Mouse (Mus musculus) urinary bladder, adult 18-20 months (tissue): Measurements from ENCODE around the gene Plekhg2.

Experiments
- DNase-seq, 2 experiments: peaks; one replicate each; pipeline ENCODE4 v3.0.0; 2022; ENCODE audit warnings: low spot score in 2 of 2, mixed read lengths in 2 of 2

Plekhg2 gene

GRCm38 (mm10) chr7:28335471-28335870 is 36.9 kb downstream of the Plekhg2 start:
- no peak for DNase-seq

DNA sequence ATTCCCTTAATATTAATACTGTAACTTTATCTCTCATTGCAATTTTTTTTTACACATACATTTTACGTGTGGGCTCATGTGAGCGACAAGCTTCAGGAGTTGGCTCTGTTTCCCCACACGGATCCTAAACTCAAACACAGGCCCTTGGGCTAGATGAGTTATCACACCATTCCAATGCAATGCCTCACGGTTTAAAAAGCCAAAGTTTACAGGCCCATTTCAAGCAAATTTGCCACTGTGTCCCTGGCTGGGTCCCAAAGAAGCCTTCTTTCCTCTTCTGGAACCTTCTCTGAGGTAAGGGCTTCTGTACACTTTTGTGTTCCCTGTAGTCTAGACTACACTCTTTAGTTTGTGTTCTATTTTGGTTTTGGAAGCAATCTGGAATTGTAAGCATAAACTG is 37.9 kb downstream of the Plekhg2 start:
- no peak for DNase-seq

- no peak for DNase-seq
Observed at GRCm38 (mm10) chr7:28328260-28328659, 44.1 kb downstream of the Plekhg2 start.

DNA sequence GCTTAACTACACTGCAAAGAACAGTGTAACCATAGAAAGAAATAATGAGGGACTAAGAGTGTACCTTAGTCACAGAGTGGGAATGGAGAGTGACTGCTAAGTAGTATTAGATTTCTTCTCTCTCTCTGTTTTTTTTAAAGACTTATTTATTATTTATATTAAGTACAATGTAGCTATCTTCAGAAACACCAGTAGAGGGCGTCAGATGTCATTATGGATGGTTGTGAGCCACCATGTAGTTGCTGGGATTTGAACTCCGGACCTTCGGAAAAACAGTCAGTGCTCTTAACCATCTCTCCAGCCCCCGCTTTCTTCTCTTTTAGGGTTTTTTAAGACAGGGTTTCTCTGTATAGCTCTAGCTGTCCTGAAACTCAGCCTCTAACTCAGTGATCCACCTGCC is 45.9 kb downstream of the Plekhg2 start:
- DNase-seq: no peak

DNA sequence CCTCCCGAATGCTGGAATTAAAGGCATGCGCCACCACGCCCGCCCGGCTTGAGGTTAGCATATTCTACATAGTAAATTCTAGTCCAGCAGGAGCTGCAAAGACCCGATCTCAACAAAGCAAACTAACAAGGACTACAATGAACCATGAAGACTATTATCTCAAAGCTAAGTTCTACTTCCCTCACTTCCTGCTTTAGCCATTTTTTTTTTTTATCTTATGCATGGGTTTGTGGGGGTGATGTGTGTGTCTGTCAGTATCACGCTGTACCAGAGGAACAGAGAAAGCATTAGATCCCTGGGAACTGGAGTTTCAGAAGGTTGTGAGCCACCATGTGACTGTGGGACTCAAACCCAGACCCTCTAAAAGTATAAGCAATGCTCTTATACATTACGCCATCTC is 47.1 kb downstream of the Plekhg2 start:
- DNase-seq: no peak

DNA sequence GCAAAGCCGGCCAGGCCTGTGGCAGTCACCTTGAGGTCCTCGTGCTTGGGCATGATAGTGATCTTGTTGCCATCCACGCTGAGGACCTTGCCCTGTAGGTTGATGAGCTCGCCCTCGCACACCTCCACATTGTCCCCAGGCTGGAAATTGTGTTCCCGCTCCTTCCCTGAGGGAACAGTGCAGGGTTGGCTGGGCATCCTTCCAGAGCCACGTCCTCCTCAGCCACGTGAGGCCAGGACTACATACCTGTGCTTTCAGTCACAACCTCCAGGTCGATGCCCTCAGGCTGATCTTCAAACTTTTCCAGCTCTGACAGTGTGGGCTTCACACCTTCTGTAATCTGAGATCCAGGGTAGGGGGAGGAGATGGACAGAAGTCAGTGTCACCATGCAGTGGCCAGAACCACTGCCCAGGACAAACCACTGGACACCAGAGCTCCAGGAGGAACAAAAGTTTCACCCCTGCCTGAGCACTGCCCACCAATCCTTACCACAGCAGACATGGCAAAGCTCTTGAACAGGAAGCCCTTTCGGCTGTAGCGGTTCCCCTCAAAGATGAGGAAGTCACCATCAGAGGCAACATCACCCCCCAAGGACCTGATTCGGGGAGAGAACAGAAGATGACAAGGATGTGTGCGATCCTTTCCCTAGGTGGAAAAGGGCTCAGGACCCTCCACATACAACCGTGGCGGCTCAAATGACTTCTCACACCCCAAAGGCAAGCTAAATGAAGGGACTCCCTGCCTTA is 50.3 kb downstream of the Plekhg2 start:
- no peak for DNase-seq

GRCm38 (mm10) chr7:28318714-28319113 is 53.7 kb downstream of the Plekhg2 start:
- no peak for DNase-seq

DNA sequence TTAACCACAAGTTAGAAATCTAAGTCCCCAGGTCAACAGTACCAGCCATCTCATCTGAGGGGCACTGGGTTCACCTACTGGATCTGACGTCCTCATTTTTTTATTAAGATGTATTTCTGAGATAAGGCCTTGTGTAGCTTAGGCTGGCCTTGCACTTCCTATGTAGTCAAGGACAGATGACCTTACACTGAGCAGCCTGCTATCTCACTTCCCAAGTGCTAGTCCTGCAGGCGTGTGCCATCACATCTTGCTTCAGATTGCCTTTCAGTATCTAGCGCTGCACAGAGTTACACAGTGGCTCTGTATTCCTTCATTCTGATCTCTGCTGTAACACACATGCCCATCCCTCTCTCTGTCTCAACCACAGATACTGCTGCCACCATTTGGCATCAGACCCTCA is 54.4 kb downstream of the Plekhg2 start:
- DNase-seq: no peak

GRCm38 (mm10) chr7:28311926-28312543 is 60.4 kb downstream of the Plekhg2 start, which contains the start of gene Timm50:
Gene Timm50, minus strand, starts transcription at chr7:28312072.
- peak; percentile 96 to 97 for DNase-seq

DNA sequence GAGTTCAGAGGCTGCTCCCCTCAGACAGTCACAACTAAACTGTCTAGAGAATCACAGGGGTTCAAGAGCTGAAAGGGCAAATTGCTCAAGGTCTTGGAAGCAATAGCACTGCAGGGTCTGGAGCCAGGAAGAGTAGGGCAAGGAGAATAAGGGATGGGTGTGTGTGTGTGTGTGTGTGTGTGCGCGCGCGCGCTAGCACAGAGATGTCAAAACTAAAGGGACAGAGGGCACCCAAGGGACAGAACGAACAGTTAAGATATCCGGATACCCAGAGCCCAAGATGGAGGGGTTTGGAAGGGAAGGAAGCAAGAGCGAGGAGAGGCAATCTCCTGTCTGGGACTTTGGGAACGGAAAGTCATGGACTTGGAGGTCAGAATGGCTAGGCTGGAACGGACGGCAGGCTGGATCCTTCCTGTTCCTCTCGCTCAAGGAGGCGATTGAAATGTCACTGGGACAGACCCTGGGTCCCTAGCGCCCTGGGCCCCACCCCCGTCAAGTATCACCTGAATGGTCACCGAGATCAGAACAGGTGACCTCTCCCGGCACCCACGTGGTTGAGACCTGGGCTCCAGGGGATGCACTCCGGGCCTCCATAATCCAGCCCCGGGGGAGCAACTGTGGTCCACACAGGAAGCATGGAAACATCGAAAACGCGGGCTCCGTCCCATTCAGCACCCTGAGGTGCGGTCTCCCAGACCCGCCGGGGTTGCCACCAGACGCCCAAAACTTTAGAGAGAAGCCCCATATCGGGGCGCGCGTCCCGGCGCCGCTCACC is 61.1 kb downstream of the Plekhg2 start:
- peak in 1 of 2 experiments; percentile 7 for DNase-seq

DNA sequence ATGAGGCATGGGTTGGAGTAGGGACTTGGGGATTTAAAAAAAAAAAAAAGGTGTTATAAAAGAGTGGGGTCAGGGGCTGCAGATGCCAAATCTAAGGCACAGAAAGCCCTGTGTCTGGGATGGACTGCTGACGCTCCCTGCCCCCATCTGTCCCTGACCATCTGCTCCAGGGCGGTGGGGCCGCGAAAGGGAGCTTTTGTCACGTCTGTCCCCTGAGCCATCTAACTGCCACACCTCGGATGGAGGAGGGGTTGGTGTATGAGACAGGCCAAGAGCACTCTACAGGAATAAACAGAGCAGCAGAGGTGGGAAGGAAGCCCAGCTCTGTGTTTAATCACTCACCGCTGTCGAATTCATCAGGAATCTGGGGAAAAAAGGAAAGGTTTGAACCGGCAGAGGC is 62.7 kb downstream of the Plekhg2 start:
- DNase-seq: no peak
